Mouse (Mus musculus) neural tube, embryonic 13.5 days (tissue): ENCODE data around the gene Dcaf4. TPM values are rescaled to one million over a fixed set of nuclear protein-coding genes. Genes with fewer than 3 reads are reported as not detected.

Source experiments
- ATAC-seq: fragments of 200-750 bp; cut with Nextera tagmentation; 2 replicates; pipeline ENCODE4 v1.8.0; 2017; ENCODE audit warnings: low read depth, mild to moderate bottlenecking, moderate TSS enrichment, moderate library complexity
- H3K27ac ChIP-seq: fragments of 300-500 bp; sonication (generic); replicated peaks from 2 replicates; pipeline ENCODE4 v1.5.1; 2015; ENCODE audit warnings: moderate library complexity, mild to moderate bottlenecking, inconsistent platforms
- H3K27me3 ChIP-seq: fragments of 300-500 bp; sonication (generic); 2 replicates; pipeline ENCODE4 v1.6.1; 2015; ENCODE audit warnings: mild to moderate bottlenecking, inconsistent platforms
- H3K36me3 ChIP-seq: fragments of 300-500 bp; sonication (generic); 2 replicates; pipeline ENCODE4 v1.6.1; 2015; ENCODE audit warnings: mild to moderate bottlenecking, inconsistent platforms
- H3K4me1 ChIP-seq: fragments of 300-500 bp; sonication (generic); replicated peaks from 2 replicates; pipeline ENCODE4 v1.6.1; 2015; ENCODE audit warnings: inconsistent platforms
- H3K4me2 ChIP-seq: fragments of 300-500 bp; sonication (generic); 2 replicates; pipeline ENCODE4 v1.6.1; 2015; ENCODE audit warnings: inconsistent platforms, mild to moderate bottlenecking, moderate library complexity
- H3K4me3 ChIP-seq: fragments of 300-500 bp; sonication (generic); 2 replicates; pipeline ENCODE4 v1.5.1; 2015; ENCODE audit warnings: mild to moderate bottlenecking, inconsistent platforms
- H3K9ac ChIP-seq: fragments of 300-500 bp; sonication (generic); 2 replicates; pipeline ENCODE4 v1.6.1; 2015; ENCODE audit warnings: moderate library complexity, mild to moderate bottlenecking, inconsistent platforms
- H3K9me3 ChIP-seq: fragments of 300-500 bp; sonication (generic); 2 replicates; pipeline ENCODE4 v1.6.1; 2016; ENCODE audit warnings: inconsistent platforms
- WGBS: fragments of 180-500 bp; shearing (Covaris S2); methylation state at CpG from one replicate; pipeline ENCODE4 v1.1.7; 2015; 5-methylcytosine and 5-hydroxymethylcytosine counted together
- polyA plus RNA-seq: library from polyadenylated mRNA; unstranded; fragments of >200 nt; fragmentation: Nextera tagmentation; extraction: Ambion mirVana; gene quantifications from 2 replicates; pipeline ENCODE4 v1.2.1, GENCODE M21; 2015

Gene Dcaf4
- polyA plus RNA-seq, 1 experiment from 2014 or later, result 35.6 TPM

GRCm38 (mm10) chr12:83486671-83487461 lies 33.4 kb upstream of the Dcaf4 start:
- Histone ChIP-seq H3K9me3 (0 out of 2 replicates have a peak, but pooled peaks cover 5% of the 10 kb centered on the region), H3K9ac (peak overlapping the region; percentile 83), H3K4me2 (peak overlapping the region; percentile 98), H3K4me1 (peaks cover 29% of the 10 kb centered on the region), H3K27ac (peak overlapping the region; percentile 93), H3K27me3 (no peaks in the 10 kb centered on the region), H3K36me3 (no peaks in the 10 kb centered on the region), H3K4me3 (peak overlapping the region; percentile 79)
- ATAC-seq, result peak; percentile 81
- WGBS, result under 1% methylated on average over 73 of the region's 73 CpGs

DNA sequence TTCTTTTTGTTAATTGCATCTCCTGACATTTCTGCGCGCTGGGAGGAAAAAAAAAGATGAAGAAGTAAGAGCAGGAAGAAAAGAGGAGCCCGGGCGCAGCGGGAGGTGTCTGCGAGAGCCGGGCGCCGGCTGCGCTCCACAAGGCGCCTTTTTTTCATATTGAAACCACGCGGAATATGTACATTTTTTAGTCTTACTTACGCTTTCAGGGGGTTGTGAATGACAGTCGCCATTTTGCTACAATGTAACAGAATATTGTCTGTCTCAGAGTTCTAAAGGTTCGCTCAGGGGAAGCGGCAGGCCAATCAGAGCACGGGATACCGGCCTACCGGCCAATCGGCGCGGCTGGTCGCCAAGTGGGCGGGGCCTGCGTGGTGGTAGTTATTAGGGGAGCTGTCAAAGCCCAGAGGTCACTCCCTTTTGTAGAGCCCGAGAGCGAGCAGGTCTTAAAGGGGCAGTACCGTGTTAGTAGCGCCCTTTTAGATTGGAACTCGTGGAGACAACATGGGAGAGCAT lies 32.7 kb upstream of the Dcaf4 start, which contains the start of gene Dpf3:
Gene Dpf3, minus strand, starts transcription at position 241 of the 516 bp plus-strand sequence.
- Histone ChIP-seq H3K9me3 (0 out of 2 replicates have a peak, but pooled peaks cover 5% of the 10 kb centered on the region), H3K27ac (peak within 1 kb of the TSS; percentile 93), H3K4me2 (peak within 1 kb of the TSS; percentile 98), H3K4me1 (peaks cover 29% of the 10 kb centered on the region), H3K9ac (peak within 1 kb of the TSS; percentile 83), H3K36me3 (no peaks in the 10 kb centered on the region), H3K4me3 (peak within 1 kb of the TSS; percentile 79), H3K27me3 (no peaks in the 10 kb centered on the region)
- WGBS, result under 1% methylated on average over 31 of the region's 31 CpGs
- peak; percentile 89 for ATAC-seq

- WGBS, result 0% methylated on average over 29 of the region's 29 CpGs
- Histone ChIP-seq H3K27me3 (no peaks in the 10 kb centered on the region), H3K4me2 (peak overlapping the region; percentile 98), H3K9me3 (0 out of 2 replicates have a peak, but pooled peaks cover 5% of the 10 kb centered on the region), H3K9ac (peak overlapping the region; percentile 59), H3K36me3 (no peaks in the 10 kb centered on the region), H3K4me1 (peaks cover 29% of the 10 kb centered on the region), H3K4me3 (peak overlapping the region; percentile 79), H3K27ac (no peak overlapping the region)
- ATAC-seq, result no peak
These were observed 31.9 kb upstream of the Dcaf4 start for GRCm38 (mm10) chr12:83488211-83488941.

DNA sequence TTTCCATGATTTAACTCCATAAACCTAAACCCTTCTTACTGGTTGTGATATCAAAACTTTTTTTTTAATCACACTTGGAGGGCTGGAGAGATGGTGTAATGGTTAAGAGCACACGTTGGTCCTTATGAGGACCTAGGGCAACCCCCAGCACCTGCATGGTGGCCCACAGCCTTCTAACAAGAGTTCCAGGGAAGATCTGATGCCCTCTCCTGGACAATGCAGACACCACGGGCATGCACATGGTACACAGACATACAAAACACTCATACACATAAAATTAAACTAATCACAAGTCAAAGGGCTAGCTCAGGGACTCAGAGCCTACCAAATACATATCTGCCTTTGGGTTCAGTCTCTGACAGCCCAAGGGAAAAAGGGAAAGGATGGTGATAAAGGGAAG lies 30.5 kb upstream of the Dcaf4 start:
- Histone ChIP-seq H3K36me3 (no peaks in the 10 kb centered on the region), H3K4me2 (no peak overlapping the region), H3K4me1 (peaks cover 24% of the 10 kb centered on the region), H3K27me3 (no peaks in the 10 kb centered on the region; the same call in none of the 2 replicates), H3K9ac (no peak overlapping the region), H3K4me3 (no peak overlapping the region), H3K27ac (no peak overlapping the region), H3K9me3 (0 out of 2 replicates have a peak, but pooled peaks cover 5% of the 10 kb centered on the region)
- ATAC-seq, result no peak
- 27% methylated on average over 2 of the region's 2 CpGs for WGBS

DNA sequence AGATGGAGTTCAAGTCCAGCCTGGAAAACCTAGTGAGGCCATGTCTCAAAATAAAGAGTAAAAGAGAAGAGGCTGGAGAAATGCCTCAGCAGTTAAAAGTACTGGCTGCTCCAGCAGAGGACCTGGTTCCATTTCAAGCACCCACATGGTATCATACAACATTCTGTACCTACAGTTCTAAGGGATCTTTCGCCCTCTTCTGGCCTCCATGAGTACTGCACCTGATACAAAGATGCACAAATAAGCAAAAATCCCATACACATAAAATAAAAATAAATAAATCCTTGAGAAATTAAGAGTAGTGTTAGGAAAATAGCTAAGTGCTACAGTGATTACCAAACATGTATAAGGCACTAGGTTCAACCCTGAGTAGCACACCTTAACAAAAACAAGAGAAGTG lies 28.7 kb upstream of the Dcaf4 start:
- no peaks in the 10 kb centered on the region; the same call in none of the 2 replicates for H3K27me3 ChIP-seq
- no peak overlapping the region for H3K4me2 ChIP-seq
- H3K4me3 ChIP-seq, result no peak overlapping the region
- WGBS, result 56% methylated on average over 1 of the region's 1 CpGs
- no peaks in the 10 kb centered on the region for H3K36me3 ChIP-seq
- ATAC-seq, result no peak
- H3K27ac ChIP-seq, result no peak overlapping the region
- 0 out of 2 replicates have a peak, but pooled peaks cover 5% of the 10 kb centered on the region for H3K9me3 ChIP-seq
- H3K9ac ChIP-seq, result no peak overlapping the region
- H3K4me1 ChIP-seq, result peaks cover 13% of the 10 kb centered on the region

DNA sequence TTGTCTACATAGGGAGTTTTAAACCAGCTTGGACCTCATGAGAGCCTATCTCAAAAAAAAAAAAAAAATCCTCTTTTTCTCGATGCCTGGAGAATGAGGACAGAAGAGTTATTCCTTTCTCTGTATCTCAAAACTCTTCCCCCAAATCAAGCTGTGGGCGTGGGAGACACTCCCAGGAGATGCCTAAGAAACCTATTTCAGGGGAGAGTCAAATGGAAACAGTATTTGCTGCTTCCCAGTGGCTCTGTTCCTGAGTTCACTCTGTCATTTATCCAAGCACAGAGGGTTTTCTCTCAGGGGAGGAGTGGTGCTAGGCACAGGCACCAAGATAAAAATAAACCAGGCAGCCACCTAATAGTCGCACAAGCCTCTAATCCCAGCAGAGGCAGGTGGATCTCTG lies 27.5 kb upstream of the Dcaf4 start:
- Histone ChIP-seq H3K27ac (no peak overlapping the region), H3K4me2 (no peak overlapping the region), H3K9me3 (0 out of 2 replicates have a peak, but pooled peaks cover 5% of the 10 kb centered on the region), H3K36me3 (no peaks in the 10 kb centered on the region), H3K4me3 (no peak overlapping the region), H3K9ac (no peak overlapping the region), H3K27me3 (no peaks in the 10 kb centered on the region; the same call in none of the 2 replicates), H3K4me1 (peaks cover 13% of the 10 kb centered on the region)
- no peak for ATAC-seq
- 85% methylated on average over 3 of the region's 3 CpGs for WGBS

DNA sequence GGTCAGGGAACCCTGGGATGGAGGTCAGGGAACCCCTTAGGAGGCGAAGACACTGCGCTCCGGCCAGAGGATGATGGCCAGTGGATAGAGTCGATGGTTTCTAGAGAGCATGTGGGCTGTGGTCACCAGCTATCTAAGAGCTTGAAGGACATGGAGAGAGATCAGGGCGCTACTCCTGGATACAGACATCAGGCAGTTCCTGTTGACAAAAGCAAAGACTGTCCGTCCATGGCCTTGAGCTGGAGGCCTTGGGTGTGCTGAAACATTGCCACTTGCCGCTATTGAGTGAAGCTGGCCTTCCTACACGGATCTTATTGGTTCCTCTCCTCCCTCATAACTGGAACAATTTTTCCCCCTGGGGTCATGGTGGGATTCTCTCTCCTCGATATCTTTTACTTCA lies 26.1 kb upstream of the Dcaf4 start:
- no peak overlapping the region for H3K27ac ChIP-seq
- no peaks in the 10 kb centered on the region; the same call in none of the 2 replicates for H3K27me3 ChIP-seq
- 84% methylated on average over 9 of the region's 9 CpGs for WGBS
- H3K9me3 ChIP-seq, result 0 out of 2 replicates have a peak, but pooled peaks cover 5% of the 10 kb centered on the region
- H3K4me1 ChIP-seq, result 0 out of 2 replicates have a peak, but pooled peaks cover under 1% of the 10 kb centered on the region
- no peak overlapping the region for H3K4me3 ChIP-seq
- no peak overlapping the region for H3K9ac ChIP-seq
- ATAC-seq, result no peak
- H3K36me3 ChIP-seq, result no peaks in the 10 kb centered on the region
- H3K4me2 ChIP-seq, result no peak overlapping the region

GRCm38 (mm10) chr12:83495248-83495960 lies 24.9 kb upstream of the Dcaf4 start:
- Histone ChIP-seq H3K4me3 (no peak overlapping the region), H3K9me3 (0 out of 2 replicates have a peak, but pooled peaks cover 5% of the 10 kb centered on the region)
- 76% methylated on average over 4 of the region's 4 CpGs for WGBS

DNA sequence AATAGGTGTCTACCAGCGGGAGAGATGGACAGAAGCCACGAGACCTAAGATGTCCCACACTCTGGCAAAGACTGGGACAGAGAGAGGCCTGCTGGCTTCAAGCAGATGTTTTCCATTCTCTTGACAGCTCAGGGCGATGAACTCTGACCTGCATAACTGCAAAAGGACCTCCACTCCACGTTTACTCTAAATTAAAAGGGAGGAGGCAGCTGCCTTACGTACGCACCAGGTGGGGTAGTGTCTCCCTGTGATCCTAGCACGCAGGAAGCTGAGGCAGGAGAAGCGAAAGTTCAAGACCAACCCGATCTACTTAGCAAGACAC lies 24.3 kb upstream of the Dcaf4 start:
- H3K4me1 ChIP-seq, result no peaks in the 10 kb centered on the region

More at GRCm38 (mm10) chr12:83495248-83495960, 24.9 kb upstream of the Dcaf4 start:
- H3K9ac ChIP-seq, result no peak overlapping the region
- ATAC-seq, result no peak
- no peaks in the 10 kb centered on the region for H3K4me1 ChIP-seq
- no peak overlapping the region for H3K27ac ChIP-seq
- H3K27me3 ChIP-seq, result no peaks in the 10 kb centered on the region; the same call in none of the 2 replicates
- H3K4me2 ChIP-seq, result no peak overlapping the region
- no peaks in the 10 kb centered on the region for H3K36me3 ChIP-seq

GRCm38 (mm10) chr12:83496336-83496735 lies 23.9 kb upstream of the Dcaf4 start:
- no peaks in the 10 kb centered on the region for H3K4me1 ChIP-seq
- H3K27me3 ChIP-seq, result peaks cover under 1% of the 10 kb centered on the region
- no peak overlapping the region for H3K4me2 ChIP-seq
- H3K36me3 ChIP-seq, result no peaks in the 10 kb centered on the region
- no peak overlapping the region for H3K9ac ChIP-seq
- no peak overlapping the region for H3K27ac ChIP-seq
- no peak for ATAC-seq
- H3K4me3 ChIP-seq, result no peak overlapping the region
- 0 out of 2 replicates have a peak, but pooled peaks cover 3% of the 10 kb centered on the region for H3K9me3 ChIP-seq
- 71% methylated on average over 4 of the region's 4 CpGs for WGBS

More for the DNA sequence above, 24.3 kb upstream of the Dcaf4 start:
- no peak for ATAC-seq
- Histone ChIP-seq H3K27me3 (no peaks in the 10 kb centered on the region; the same call in none of the 2 replicates), H3K9ac (no peak overlapping the region), H3K36me3 (no peaks in the 10 kb centered on the region), H3K4me3 (no peak overlapping the region), H3K4me2 (no peak overlapping the region), H3K9me3 (0 out of 2 replicates have a peak, but pooled peaks cover 5% of the 10 kb centered on the region), H3K27ac (no peak overlapping the region)
- WGBS, result 70% methylated on average over 9 of the region's 9 CpGs

GRCm38 (mm10) chr12:83496736-83497135 lies 23.5 kb upstream of the Dcaf4 start:
- Histone ChIP-seq H3K36me3 (no peaks in the 10 kb centered on the region), H3K9ac (no peak overlapping the region), H3K4me3 (no peak overlapping the region), H3K4me1 (no peaks in the 10 kb centered on the region), H3K4me2 (no peak overlapping the region), H3K27ac (no peak overlapping the region), H3K27me3 (peaks cover 4% of the 10 kb centered on the region), H3K9me3 (no peaks in the 10 kb centered on the region)
- WGBS, result 82% methylated on average over 6 of the region's 6 CpGs
- ATAC-seq, result no peak
